Mouse (Mus musculus): ENCODE data around the gene Plscr3.
A peak's percentile ranks its signal among the peaks of the same experiment; 100 is the strongest.

The Plscr3 gene

DNA sequence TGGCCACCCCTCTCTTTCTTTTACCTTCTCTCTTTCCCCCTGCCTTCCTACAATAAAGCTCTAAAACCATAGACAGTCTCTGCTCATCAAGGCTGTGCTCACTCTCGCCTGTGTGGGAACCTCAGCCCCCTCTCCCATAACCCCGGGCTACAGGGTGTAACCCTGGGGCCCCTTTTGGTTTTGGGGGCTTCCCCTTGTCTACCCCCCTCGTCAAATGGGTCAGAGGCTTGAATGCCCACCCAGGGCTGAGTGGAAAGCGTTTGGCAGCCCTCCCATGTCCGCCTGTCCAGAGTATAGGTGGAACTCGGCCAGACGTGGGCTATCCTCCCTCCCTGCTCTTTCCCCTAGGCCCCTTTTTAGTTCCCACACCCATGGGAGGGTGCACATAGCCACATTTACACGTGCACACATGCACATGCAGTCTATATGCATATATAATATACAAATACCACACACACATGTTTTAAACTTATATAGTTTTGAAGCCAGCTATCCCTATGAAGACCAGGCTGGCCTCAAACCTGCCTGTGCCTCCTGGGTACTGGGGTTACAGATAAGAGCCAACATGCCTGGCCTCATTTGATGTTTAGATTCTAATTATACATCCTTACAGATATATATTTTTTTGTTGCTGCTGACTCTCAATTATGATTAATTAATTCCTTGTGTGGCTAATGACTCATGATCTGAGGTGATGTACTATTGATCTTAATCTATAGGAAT lies 18.1 kb downstream of the Plscr3 start:
- DNase-seq (ENCODE audit: low read depth, low spot score) = no peak

DNA sequence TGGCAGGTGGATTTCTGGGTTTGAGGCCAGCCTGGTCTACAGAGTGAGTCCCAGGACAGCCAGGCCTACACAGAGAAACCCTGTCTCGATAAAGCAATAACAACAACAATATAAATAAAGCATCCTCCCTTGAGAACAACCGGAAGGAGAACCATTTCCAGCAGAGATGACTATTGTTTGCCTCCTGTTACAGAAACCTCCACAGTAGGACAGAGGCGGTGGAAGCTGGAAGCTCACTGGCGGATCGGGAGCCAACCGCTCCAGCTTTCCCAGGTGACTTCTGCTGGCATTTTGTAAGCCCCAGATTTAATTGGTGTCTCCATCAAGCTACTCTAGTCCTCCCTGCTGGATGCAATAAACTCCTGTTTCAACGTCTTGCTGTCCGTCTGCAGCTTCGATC lies 19.4 kb downstream of the Plscr3 start:
- DNase-seq (ENCODE audit: low read depth, low spot score) = no peak

DNA sequence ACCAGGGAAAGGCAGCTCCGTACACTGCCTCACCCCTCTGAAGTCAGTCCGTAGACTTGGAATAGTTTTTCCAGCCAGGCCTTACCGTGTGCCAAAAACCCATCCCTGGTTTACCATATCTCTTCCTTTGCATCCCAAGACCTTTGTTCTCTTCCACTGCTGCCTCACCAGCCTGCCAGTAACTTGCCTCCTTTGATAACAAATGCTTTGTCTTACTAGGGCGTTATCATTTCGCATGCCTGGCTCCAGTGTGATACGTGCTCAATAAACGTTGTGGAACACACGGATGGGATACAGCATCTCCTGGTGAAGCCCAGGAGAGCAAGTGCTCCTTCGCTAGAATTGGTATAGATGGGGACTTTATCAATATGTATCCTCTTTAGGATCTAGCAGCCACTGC lies 21.2 kb downstream of the Plscr3 start:
- no peak for DNase-seq (ENCODE audit: low read depth, low spot score)

DNA sequence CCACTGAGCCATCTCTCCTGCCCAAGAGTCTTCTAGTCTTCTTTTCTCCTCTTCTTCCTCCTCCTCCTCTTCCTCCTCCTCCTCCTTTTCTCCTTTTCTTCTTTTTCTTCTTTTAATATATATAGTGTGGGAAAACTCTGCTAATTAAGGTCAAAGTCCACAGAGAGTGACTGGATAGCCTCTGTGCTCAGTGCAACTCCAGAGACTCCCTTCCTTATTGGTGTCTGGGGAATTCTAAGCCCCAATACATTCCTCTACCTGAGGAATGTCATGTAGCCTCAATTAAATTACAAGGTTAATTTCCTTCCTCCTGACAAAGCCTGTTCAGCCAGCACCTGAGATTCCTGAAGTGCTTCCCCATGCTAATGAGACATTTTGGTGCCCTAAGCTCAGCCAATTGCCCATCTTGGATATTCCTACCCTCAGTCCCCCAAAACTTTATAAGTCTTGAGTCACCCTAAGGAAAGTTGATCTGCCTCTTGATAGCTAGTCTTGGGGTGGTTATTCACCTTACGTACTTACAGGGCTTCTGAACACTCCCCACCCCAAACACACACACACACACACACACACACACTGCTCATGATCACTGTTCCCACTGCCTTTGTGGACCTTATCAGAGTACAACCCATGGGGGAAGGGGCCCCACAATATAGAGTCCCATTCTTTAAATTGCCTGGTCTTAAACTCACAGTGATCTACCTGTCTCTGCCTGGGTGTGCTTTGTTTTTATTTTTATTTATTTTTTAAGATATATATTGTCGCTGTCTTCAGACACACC lies 24.3 kb downstream of the Plscr3 start:
- DNase-seq (ENCODE audit: low read depth, low spot score) = no peak

DNA sequence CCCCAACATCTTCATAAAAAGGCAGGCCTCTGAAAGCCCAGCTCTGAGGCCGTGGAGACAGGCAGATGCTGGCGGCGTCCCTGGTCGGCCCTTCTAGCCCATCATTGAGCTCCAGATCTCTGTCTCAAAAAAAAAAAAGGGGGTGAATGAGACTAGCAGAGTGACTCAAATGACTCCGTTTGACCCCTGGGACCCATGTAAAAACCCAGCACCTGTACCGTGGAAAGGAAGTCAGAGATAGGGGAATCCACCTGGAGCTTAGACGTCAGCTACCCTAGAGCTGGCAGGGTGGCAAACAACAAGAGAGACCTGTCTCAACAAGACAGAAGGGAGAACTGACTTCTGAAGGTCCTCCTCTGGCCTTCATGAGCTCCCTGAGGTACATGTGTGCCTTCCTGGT lies 25.6 kb downstream of the Plscr3 start:
- DNase-seq (ENCODE audit: low read depth, low spot score) = no peak

DNA sequence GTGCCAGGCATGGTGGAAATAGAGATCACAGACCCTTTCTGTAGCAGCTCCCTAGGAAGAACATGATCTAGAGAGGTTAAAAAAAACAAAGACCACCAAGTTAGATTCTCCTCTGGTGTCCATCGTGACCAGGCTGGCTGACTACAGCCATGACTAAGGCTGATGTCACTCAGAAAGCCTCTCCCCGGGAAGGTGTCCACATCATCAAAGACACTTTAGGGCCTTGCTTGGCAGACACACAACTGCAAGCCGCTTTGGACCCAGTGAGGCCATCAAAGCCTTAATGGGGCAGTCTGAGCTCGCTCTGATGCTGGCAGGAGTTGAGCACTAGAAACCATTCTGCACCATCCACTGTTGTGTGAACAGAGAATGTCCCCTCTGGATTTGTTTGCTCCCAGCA lies 26.3 kb downstream of the Plscr3 start:
- DNase-seq (ENCODE audit: low read depth, low spot score) = no peak

DNA sequence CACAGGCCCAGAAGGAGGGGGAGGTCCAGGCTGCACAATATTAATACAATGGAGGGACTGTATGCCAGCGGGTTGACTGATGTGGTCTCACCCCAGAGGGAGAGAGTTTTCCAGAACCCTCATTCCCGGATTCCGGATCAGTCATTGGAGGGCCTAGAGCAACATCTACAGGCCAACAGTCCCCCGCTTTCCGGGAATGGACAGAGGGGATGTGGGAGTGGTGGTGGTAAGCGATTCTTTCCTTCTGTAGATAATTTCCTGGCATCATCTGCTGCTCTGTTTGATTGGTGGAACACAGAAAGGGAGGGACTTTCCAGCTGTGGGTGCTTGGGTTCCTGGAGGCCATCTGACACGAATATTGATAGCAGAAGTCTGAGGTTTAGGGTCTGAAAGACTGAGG lies 30.0 kb downstream of the Plscr3 start:
- DNase-seq (ENCODE audit: low read depth, low spot score) = no peak

DNA sequence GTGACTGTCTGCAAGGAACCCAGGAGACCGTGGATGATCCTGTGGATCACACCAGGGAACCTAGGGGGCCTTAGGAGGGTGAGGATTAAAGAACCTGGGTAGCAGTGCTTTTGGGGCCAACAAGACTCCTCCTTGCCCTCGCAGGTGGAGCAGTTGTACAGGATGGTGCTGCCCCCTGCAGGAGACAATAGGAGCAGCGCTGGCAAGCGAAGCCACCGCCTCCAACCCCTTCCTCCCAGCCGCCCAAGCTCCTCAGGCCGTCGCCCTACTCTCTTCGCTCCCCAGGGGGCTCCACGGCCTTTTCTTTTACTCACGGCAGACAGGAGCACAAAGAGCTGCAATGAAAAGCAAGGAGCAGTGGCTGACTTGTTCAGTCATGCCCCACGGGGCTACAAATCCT lies 30.7 kb downstream of the Plscr3 start:
- DNase-seq (ENCODE audit: low read depth, low spot score) = peak; percentile 71

DNA sequence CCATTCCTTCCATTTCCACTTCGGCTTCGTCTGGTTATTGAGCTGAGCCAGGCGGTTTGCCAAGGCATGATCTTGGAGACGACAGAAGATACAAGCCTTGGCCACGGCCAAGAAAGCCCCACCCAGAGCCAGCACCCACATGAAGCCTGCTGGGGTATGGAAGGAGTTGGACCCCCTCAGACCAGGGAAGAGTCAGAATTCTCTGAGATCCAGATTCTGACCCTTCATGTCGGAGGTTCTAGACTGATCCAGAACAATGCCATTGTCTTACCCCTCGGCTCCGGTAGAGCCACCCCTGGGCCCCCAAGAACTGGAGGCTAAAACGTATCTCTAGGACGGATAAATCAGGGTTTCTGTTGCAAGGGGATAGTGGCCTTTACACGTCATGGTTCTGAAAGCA lies 31.7 kb downstream of the Plscr3 start, which contains the start of gene Tmem95:
Gene Tmem95 (minus strand): TSS at position 141 of the 400 bp plus-strand sequence.
- DNase-seq (ENCODE audit: low read depth, low spot score) = no peak

DNA sequence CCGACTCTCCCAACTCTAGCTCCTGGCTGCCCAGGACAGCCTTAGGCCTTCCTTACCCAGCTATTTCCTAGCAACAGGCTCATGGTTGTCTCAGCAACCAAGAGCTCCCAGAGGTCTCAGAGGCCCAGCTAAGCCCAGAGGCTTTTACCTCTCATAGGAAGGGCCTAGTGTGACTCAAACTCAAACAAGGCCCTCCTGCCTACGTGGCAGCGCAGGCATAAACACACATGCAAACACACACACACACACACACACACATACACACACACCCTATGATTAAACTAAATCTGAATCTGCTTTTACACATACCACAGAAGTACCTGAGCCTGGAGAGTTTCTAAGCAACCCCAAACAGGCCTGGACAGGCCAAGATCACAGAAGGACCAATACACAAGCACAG lies 32.2 kb downstream of the Plscr3 start:
- DNase-seq (ENCODE audit: low read depth, low spot score) = no peak

DNA sequence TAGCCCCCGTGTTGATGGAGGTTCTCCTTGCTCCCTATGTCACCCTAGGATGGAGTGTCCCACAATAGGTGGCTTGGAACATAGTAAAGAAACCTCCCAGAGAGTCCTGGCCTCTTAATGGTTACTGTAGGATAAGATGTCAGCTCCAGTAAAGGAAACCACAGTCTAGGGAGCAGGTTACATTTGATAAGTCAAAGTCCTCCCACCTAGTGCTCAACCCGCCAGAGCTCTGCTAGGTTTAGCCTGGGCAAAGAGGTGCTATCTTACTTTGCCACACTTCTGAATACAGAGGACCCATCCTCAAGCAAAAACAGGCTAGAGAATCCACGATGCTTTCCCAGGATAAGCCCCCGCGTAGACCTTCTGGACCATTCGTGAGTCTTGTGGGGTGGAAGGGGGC lies 32.8 kb downstream of the Plscr3 start:
- DNase-seq (ENCODE audit: low read depth, low spot score) = no peak

DNA sequence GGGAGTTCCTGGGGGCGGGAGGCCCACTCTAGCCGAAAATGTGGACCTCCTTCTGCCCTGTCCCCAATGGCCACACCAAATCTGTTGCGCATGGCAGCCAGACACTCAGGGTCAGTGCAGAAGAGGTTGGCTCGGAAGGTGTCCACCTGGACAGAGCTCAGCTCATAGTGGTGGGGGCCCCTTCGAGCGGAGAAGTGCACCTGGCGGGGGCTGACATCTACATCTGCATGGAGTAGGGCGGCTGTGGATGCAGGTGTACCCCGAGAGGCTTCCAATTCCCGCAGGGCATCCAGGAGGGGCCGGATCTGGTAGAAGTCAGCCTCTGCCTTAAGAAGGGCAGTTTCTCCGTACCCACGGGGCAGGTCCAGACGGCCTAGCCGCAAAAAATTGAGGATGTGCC lies 33.5 kb downstream of the Plscr3 start:
- no peak for DNase-seq (ENCODE audit: low read depth, low spot score)

DNA sequence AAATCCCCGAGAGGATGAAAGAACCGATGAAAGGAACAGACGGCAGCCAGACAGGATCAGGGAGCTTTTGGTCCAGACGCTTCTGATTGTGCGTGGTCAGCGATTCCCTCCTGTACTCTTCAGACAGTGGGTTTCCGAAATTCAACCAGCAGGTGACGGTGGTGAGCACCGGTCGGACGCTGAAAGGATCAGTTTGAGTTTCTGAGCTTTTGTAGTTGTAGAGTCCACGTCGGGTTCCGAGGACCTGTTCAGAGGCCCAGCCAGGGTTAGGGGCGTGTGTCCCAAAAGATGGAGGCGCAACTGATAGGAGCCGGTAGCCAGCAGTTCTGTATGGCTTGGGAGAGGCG lies 34.3 kb downstream of the Plscr3 start:
- peak; percentile 54 for DNase-seq (ENCODE audit: low read depth, low spot score)

DNA sequence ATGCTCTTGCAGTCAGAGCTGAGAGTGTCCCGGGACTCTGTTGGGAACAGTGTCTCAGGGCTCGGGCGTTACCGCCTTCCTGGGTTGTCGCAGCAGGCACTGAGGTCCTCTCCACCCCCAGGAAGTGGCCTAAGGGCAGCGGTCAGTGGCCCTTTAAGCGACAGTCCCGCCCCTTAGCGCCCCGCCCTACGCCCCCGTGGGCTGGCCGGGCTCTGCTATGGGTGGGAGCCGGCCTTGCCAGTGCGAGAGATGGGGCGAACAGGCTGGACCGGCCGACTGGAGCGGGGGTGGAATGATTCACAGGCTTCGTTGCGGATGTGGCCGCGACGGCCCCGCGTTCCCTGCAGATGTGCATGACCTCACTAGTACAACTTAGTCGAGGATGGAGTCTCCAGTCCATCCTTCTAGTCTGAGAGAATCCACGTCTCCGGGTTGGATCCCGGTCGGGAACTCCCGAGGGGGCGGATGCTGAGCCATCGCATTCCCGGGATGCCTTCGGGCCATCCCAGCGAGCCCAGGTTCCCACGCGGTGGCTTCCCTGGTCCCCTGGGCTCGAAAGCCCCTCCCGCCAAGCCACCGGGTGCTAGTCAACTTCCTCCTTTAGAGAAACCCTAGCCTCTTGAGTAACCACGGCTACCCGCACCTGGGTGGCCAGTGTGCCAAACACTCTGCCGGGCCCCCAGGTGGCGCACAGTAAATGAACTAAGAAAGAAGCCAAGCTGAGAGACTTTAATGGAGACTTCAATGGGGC lies 34.9 kb downstream of the Plscr3 start, which contains the start of gene Kctd11:
Gene Kctd11 (minus strand): TSS at position 554 of the 751 bp plus-strand sequence.
- peak; percentile 65 for DNase-seq (ENCODE audit: low read depth, low spot score)

DNA sequence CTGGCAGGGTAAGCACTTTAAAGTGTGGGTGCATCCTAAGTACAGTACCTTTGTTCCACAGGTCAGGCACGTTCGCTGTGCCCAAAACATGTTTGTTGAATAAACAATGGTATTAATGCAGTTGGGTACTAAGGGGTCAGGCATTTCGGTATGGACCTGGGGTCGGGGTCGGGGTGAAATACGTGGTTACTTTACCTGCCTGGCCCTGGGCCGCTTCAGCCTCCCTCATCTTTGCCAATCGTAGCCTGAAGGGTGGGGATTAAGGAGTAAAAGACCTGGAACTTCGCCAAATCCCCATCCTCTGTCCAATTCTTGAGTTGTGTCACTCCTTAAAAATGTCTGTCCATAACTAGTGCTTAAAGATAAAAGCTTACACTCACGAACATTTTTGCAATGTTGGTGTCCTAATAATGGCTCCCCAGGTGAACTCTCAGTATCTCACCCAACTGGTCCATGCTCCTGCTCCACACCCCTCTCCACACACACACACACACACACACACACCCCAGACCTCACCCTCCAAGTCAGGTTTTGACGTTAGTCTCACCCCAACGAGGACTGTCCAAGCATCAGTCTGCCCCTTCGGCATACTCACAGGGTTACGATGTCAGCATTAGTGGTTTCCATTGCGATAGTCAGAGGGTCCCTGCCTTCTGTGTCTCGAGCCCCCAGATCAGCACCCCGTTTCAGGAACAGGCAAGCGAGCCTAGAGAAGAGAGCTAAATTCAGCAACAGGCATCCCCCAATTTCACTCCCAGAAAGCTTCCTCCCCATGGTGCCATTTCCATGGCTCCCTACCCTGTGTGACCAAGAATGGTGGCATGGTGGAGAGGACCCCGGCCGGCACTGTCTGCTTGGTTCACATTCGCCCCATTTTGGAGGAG lies 35.9 kb downstream of the Plscr3 start:
- DNase-seq (ENCODE audit: low read depth, low spot score) = no peak

DNA sequence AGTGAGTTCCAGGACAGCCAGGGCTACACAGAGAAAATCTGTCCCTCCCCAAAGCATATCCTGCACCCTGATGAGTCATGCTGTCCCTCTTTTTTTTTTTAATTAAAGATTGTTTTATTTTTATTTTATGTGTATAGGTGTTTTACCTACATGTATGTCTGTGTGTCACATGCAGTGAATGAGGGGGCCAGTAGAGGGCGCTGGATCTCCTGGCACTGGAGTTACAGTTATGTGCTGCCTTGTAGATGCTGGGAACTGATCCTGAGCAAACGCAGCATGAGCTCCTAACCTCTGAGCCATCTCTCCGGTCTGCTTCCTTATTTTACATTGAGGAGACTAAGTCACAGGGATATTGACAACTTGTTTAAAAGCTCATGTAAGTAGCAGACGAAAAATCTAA lies 36.9 kb downstream of the Plscr3 start:
- no peak for DNase-seq (ENCODE audit: low read depth, low spot score)

DNA sequence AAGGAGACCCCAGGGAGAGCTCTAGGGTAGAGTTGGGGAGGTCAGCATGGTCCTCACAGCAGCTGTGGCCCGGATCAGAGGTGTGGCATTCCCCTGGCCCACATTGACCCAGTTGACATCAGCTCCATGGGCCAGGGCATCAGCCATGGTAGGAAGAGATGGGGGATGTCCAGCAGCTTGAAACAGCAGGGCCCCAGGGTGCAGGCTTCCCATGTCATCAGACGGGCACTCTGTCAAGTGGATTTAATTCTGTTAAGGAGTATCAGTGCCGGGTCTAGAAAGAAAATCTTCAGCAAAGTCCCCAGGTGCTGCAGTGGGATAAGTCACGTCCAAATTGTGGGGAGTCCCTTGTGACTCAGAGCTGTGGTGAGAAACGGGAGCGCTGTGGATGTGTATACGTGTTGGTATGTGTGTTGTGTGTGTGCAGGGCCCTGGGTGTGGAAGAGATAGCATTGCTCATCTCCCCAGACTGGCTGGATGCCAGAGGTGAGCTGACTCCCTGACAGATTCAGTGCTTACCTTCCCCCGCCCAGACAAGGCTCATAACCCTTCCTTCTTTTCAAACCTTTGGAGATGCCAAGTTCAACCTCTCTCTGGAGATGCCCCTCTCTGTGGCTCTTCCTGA lies 37.5 kb downstream of the Plscr3 start:
- DNase-seq (ENCODE audit: low read depth, low spot score) = no peak

DNA sequence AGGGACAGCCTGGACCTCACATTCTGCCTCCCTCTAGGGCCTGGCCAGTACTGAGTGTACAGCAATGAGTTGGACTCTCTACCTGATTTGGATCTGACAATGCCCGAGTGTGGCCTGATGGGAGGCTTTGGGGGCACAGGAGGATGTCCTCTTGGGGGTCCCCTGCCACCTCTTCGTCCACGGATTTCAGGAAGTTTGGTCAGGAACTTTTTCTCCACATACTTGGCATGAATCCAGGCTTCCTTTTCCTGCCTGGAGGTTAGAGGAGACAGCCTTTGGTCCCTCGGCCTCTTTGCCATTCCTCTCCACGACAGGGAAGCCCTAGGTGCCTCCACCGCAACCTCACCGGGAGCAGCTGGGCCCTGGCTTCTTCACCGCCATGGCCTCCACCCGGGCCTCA lies 38.1 kb downstream of the Plscr3 start:
- no peak for DNase-seq (ENCODE audit: low read depth, low spot score)

DNA sequence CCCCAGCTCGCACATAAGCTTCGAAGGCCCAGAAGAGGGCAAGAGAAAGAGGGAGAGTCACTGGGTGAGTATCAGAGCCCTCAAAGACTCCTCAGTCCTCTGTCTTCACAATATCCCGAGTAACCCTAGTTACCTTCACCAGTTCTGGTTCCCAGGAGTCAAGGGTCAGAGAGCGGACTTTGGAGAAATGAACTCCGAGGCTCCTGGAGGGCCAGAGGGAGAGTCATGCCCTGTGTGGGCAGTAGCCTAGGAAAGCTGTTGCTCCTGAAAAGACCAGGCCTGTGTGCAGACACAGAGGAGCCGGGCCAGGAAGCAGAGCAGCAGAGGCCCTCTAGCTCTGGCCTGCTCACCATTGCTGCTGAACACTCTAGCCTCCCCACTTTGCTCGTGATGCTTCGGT lies 38.5 kb downstream of the Plscr3 start:
- no peak for DNase-seq (ENCODE audit: low read depth, low spot score)

DNA sequence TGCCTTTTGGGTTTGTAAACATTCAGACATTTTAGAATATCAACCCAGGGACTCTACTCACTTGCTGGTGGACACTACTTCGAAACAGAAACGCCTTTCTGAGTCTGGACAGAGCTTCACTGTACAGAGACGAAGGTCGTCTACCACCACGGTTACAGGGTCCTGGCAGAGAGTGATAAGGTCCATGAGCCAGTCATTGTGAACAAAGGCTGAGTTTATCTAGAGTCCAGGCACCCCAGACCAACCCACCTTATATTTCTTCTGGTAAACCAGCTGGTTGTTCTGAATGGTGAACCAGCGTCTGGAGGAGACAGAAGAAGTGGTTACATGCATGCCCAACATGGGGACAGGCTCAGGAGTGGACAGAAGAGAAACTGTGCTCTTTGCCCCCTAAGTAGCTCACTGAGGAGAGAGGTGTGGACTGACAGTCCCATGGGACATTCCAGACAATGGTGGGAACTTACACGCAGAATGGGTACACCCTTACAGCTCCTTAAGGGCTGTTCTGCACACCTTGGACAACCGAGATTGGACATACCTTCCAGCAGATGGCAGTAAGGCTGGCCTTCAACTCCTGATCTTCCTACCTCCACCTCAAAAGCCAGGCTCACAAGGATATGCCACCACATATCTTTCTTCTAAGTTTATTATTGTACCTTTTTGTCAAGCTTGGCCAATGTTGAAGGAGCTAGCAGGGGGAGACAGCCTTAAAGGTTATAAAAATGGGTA lies 40.9 kb downstream of the Plscr3 start:
- no peak for DNase-seq (ENCODE audit: low read depth, low spot score)
